Mouse (Mus musculus): Measurements from ENCODE around the gene AC124108.1.

GRCm38 (mm10) chr1:132199934-132200333, 8.7 kb downstream of the AC124108.1 start:
- TF ChIP-seq HCFC1 (IDR thresholded peaks at IDR 0.05; ENCODE audit: borderline replicate concordance, insufficient read depth, low read length): no peak
- TF ChIP-seq CHD2 (IDR thresholded peaks at IDR 0.05; ENCODE audit: low read depth, low read length): no peak
- TF ChIP-seq ZNF384 (IDR thresholded peaks at IDR 0.05; ENCODE audit: low read depth, low read length): no peak
